ENCODE assay signal across 26 mouse cellular contexts in the genomic region with DNA sequence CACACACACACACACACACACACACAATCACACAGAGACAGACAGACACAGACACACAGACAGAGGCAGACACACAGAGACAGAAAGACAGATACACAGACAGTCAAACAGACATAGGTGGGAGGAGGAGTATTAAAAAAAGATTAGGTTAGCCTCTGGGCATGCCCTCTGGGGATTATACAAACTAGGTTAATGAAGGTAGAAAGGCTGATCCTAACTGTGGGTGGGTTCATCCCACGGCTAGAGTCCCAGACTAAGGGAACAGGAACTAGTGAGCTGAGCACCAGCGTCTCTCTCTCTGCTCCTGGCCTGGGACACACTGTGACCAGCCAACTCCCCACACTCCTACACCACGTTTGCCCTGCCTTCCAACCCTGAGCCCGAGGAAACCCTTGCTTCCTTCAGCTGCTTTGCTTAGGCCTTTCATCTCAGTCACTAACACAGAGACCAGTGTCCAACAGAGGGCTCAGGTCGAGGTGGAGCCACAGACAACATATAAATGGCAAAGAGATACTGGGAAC.
"Had no signal": no experiment of that assay in that cellular context is flagged by ENCODE, and none has a peak within 500 bp of the region (broad histone marks: within the 10 kb centered on the region; RNA-seq: fewer than 3 reads in every experiment).

No protein-coding gene starts in this region.

- H3K9ac ChIP-seq: kidney, embryonic 15.5 days; limb, embryonic 12.5 days; limb, embryonic 15.5 days; liver, embryonic 14.5 days; liver, postnatal 0 days; lung, embryonic 14.5 days; midbrain, embryonic 12.5 days; neural tube, embryonic 13.5 days; stomach, embryonic 15.5 days had no signal

- DNase-seq: kidney, adult 11 months; kidney, adult 8-10 months; kidney, postnatal 10 days; kidney, postnatal 36 days; layer of hippocampus, postnatal 36 days; left cerebral cortex, postnatal 4 days; liver, postnatal 0 days; lung, embryonic 14.5 days; right cerebral cortex, postnatal 25 days; spleen, adult 18-20 months; thymus, adult 2 months; thymus, postnatal 14 days; thymus, postnatal 4 days had no signal

- H3K36me3 ChIP-seq: limb, embryonic 15.5 days; stomach, embryonic 15.5 days had no signal

- H3K27me3 ChIP-seq: kidney, embryonic 15.5 days; limb, embryonic 12.5 days; limb, embryonic 15.5 days; midbrain, embryonic 12.5 days; neural tube, embryonic 13.5 days; stomach, embryonic 15.5 days had no signal

- H3K4me1 ChIP-seq: limb, embryonic 12.5 days; midbrain, embryonic 12.5 days; stomach, embryonic 15.5 days had no signal

- ATAC-seq: liver, postnatal 0 days; lung, postnatal 0 days; midbrain, embryonic 16.5 days had no signal

- H3K27ac ChIP-seq: kidney, embryonic 15.5 days; left cerebral cortex, adult 2 months; limb, embryonic 12.5 days; liver, embryonic 14.5 days; macrophage; midbrain, embryonic 12.5 days; neural tube, embryonic 13.5 days; stomach, embryonic 15.5 days had no signal

- H3K4me2 ChIP-seq: kidney, embryonic 15.5 days; limb, embryonic 12.5 days; limb, embryonic 15.5 days; liver, embryonic 11.5 days; lung, embryonic 14.5 days; midbrain, embryonic 12.5 days; neural tube, embryonic 13.5 days; stomach, embryonic 15.5 days had no signal

- H3K4me3 ChIP-seq: kidney, embryonic 15.5 days; left cerebral cortex, adult 2 months; limb, embryonic 12.5 days; limb, embryonic 15.5 days; midbrain, embryonic 12.5 days; myocyte; neural tube, embryonic 13.5 days; stomach, embryonic 15.5 days had no signal

- H3K9me3 ChIP-seq: kidney, embryonic 15.5 days; limb, embryonic 12.5 days; limb, embryonic 15.5 days; midbrain, embryonic 12.5 days; neural tube, embryonic 13.5 days; stomach, embryonic 15.5 days had no signal
